Mouse (Mus musculus) stomach, postnatal 0 days (tissue): ENCODE results near the gene Taf8. TPM values are rescaled to one million over a fixed set of nuclear protein-coding genes. Genes with fewer than 3 reads are reported as not detected.
A peak's percentile ranks its signal among the peaks of the same experiment; 100 is the strongest.

Source experiments
- ATAC-seq: fragments of 200-750 bp; cut with Nextera tagmentation; 2 replicates; pipeline ENCODE4 v1.8.0; 2017; ENCODE audit not compliant: low FRiP score, low TSS enrichment
- DNase-seq: peaks from one replicate; pipeline ENCODE4 v3.0.0-alpha.2; 2016; ENCODE audit warnings: low spot score
- H3K27ac ChIP-seq: fragments of 300-500 bp; sonication (generic); replicated peaks from 2 replicates; pipeline ENCODE4 v1.5.1; 2014; ENCODE audit warnings: mild to moderate bottlenecking, control low read depth
- H3K27me3 ChIP-seq: fragments of 300-500 bp; sonication (generic); 2 replicates; pipeline ENCODE4 v1.6.1; 2014; ENCODE audit warnings: low read length; ENCODE audit not compliant: control insufficient read depth, insufficient read depth
- H3K36me3 ChIP-seq: fragments of 300-500 bp; sonication (generic); 2 replicates; pipeline ENCODE4 v1.6.1; 2014; ENCODE audit warnings: low read length, mixed read lengths; ENCODE audit not compliant: control insufficient read depth, insufficient read depth
- H3K4me1 ChIP-seq: fragments of 300-500 bp; sonication (generic); replicated peaks from 2 replicates; pipeline ENCODE4 v1.6.1; 2014; ENCODE audit warnings: antibody characterized with exemption; ENCODE audit not compliant: control insufficient read depth, insufficient read depth
- H3K4me2 ChIP-seq: fragments of 300-500 bp; sonication (generic); replicated peaks from 2 replicates; pipeline ENCODE4 v1.6.1; 2014; ENCODE audit warnings: low read depth, mild to moderate bottlenecking, control low read depth, moderate library complexity
- H3K4me3 ChIP-seq: fragments of 300-500 bp; sonication (generic); 2 replicates; pipeline ENCODE4 v1.5.1; 2014; ENCODE audit warnings: low read depth, low read length, control low read depth
- H3K9ac ChIP-seq: fragments of 300-500 bp; sonication (generic); 2 replicates; pipeline ENCODE4 v1.6.1; 2014; ENCODE audit warnings: mild to moderate bottlenecking, low read length, control low read depth, mixed read lengths
- H3K9me3 ChIP-seq: fragments of 300-500 bp; sonication (generic); 2 replicates; pipeline ENCODE4 v1.6.1; 2016; ENCODE audit warnings: low read length; ENCODE audit not compliant: control insufficient read depth
- CTCF ChIP-seq: IDR thresholded peaks from 2 replicates; pipeline ENCODE4 v1.5.1; 2016; ENCODE audit warnings: antibody characterized with exemption, low read depth, mild to moderate bottlenecking, moderate library complexity
- EP300 ChIP-seq: optimal IDR thresholded peaks from 2 replicates; pipeline ENCODE3; 2016; ENCODE audit warnings: antibody characterized with exemption
- WGBS: fragments of 180-500 bp; shearing (Covaris S2); extraction: QIAGEN DNeasy Blood & Tissue Kit; methylation state at CpG from one replicate; pipeline ENCODE4 v1.1.7; 2014; 5-methylcytosine and 5-hydroxymethylcytosine counted together
- polyA plus RNA-seq: library from polyadenylated mRNA; unstranded; fragments of >200 nt; fragmentation: Nextera tagmentation; extraction: Ambion mirVana; gene quantifications from 2 replicates; pipeline ENCODE4 v1.2.1, GENCODE M21; 2015

Taf8 gene
- polyA plus RNA-seq, 1 experiment from 2014 or later, result 11.0 TPM

DNA sequence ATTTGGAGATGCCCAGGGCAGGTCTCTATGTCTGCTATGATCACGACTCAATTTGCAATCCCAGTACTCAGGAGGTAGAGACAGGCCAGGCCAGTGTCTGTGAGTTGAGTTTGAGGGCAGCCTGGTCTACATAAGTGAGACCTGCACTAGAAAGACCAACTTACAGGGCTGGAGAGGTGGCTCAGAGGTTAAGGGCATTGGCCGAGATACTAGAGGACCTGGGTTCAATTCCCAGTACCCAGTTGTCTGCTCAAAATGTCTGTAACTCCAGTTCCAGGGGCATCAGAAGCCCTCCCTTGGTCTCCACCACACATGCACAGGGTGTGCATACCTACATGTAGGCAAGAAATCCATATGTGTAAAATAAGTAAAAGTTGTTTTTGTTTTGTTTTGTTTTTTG, 5.4 kb upstream of the Taf8 start:
- no peak for DNase-seq
- no peak for ATAC-seq

DNA sequence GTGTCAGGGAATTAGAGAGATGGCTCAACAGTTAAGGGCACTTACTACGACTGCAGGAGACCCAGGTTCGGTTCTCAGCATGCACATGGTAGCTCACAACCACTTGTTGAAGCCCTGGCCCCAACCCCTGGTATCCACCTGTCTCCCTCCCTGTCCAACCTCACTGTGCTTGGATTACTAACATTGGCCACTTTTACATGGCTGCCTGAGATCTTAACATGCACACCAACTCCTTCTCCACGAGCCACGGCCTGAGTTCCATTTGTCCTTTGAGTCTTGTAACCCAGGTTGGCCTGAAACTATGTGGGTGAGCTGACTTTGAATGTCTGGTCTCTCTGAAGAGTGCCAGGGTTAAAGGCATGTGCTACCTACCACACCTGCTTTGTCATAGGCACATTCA, 4.6 kb upstream of the Taf8 start:
- WGBS, result 89% methylated on average over 4 of the region's 4 CpGs
- 0 out of 2 replicates have a peak overlapping the region, but pooled peaks have one; percentile 3 for H3K27ac ChIP-seq
- no peak for DNase-seq

More for the DNA sequence above, 5.4 kb upstream of the Taf8 start:
- H3K36me3 ChIP-seq, result no peaks in the 10 kb centered on the region
- peak overlapping the region; percentile 97 for H3K27ac ChIP-seq
- H3K4me3 ChIP-seq, result no peak overlapping the region
- H3K4me2 ChIP-seq, result peak overlapping the region; percentile 57
- no peaks in the 10 kb centered on the region for H3K27me3 ChIP-seq
- peaks cover 12% of the 10 kb centered on the region for H3K4me1 ChIP-seq
- H3K9ac ChIP-seq, result no peak overlapping the region; the same call in 1 of the 2 replicates
- 67% methylated on average over 2 of the region's 2 CpGs for WGBS
- TF ChIP-seq EP300, result no peak
- TF ChIP-seq CTCF, result no peak
- no peaks in the 10 kb centered on the region for H3K9me3 ChIP-seq

DNA sequence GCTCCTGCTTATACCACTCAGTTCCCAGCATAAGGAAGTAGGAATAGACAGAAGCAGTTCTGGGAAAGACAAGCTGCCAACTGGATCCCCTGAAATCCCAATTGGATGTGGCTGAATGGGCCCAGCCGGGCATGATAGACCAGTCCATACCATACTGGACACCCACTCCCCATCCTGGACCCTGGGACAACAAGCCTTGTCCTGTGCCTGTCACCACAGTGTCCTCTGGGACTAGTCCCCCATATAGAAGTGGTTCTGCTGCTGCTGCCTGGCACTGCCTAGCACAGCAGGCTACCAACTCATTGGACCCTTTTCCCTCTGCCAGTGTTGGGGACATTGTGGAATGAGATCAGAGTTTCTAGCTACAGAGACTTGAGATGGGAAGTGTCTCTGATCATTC, 4.0 kb upstream of the Taf8 start:
- Histone ChIP-seq H3K9me3 (no peaks in the 10 kb centered on the region), H3K36me3 (no peaks in the 10 kb centered on the region), H3K4me3 (peak overlapping the region; percentile 39; the same call in 1 of the 2 replicates), H3K9ac (peak overlapping the region; percentile 27; the same call in 1 of the 2 replicates), H3K4me2 (peak overlapping the region; percentile 71), H3K27me3 (no peaks in the 10 kb centered on the region), H3K27ac (peak overlapping the region; percentile 45; the same call in 1 of the 2 replicates), H3K4me1 (peaks cover 12% of the 10 kb centered on the region)
- 85% methylated on average over 1 of the region's 1 CpGs for WGBS
- DNase-seq (no peak), ATAC-seq (no peak)
- no peak for TF ChIP-seq EP300
- no peak for TF ChIP-seq CTCF

More for the DNA sequence above, 4.6 kb upstream of the Taf8 start:
- no peak for ATAC-seq
- Histone ChIP-seq H3K9ac (no peak overlapping the region), H3K9me3 (no peaks in the 10 kb centered on the region), H3K4me3 (no peak overlapping the region), H3K4me1 (peaks cover 12% of the 10 kb centered on the region), H3K36me3 (no peaks in the 10 kb centered on the region), H3K4me2 (no peak overlapping the region), H3K27me3 (no peaks in the 10 kb centered on the region)
- no peak for TF ChIP-seq CTCF
- TF ChIP-seq EP300, result no peak

DNA sequence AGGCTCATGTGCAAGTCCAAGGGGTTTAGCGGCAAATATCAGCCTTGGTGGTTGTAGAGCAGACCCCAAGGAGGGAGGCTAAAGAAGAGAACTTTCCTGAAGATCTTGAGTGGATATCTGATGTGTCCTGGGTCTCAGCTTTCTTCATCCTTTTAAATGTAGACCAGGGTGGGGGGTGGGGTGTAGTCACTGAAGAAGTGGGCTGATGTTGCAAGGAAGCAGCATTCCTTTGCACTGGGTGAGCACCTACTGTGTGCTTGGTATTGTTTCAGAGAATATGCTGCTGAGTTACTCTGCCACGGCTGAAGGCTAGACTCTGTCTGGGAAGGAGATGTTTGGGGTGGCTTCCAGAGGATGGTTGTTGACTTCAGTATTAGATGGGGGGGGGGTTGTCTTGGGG, 3.5 kb upstream of the Taf8 start:
- Histone ChIP-seq H3K4me1 (peaks cover 12% of the 10 kb centered on the region), H3K9me3 (no peaks in the 10 kb centered on the region), H3K27ac (peak overlapping the region; percentile 84), H3K36me3 (no peaks in the 10 kb centered on the region), H3K4me2 (peak overlapping the region; percentile 71), H3K4me3 (peak overlapping the region; percentile 39), H3K9ac (peak overlapping the region; percentile 68), H3K27me3 (no peaks in the 10 kb centered on the region)
- no peak for DNase-seq
- no peak for TF ChIP-seq CTCF
- no peak for TF ChIP-seq EP300
- 54% methylated on average over 2 of the region's 2 CpGs for WGBS
- no peak for ATAC-seq

DNA sequence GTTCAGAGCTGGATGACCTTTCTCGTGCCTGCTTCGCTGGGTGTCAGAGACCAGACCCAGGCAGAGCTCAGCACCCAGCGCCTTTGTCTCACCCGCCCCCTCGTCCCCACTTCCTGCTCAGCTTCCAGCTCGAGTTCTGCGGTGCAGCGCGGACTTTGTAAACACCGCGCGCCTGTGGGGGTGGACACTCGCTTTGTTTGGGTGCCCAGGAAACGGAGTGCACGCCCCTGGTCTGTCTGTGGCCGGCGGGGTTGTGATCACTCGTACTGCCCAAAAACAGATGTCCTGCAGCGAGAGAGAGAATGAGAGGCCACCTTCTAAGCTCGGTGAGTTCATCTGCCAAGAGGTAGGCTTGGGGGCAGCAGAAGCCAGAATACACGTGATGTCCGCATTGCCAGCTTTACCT, 2.9 kb upstream of the Taf8 start, which contains the start of gene Ccnd3:
Ccnd3 (plus strand) TSS at position 111 of the 406 bp plus-strand sequence.
- Histone ChIP-seq H3K36me3 (no peaks in the 10 kb centered on the region), H3K27me3 (no peaks in the 10 kb centered on the region), H3K4me1 (peaks cover 12% of the 10 kb centered on the region), H3K9me3 (no peaks in the 10 kb centered on the region), H3K9ac (peak within 1 kb of the TSS; percentile 68), H3K27ac (peak within 1 kb of the TSS; percentile 84), H3K4me2 (peak within 1 kb of the TSS; percentile 71), H3K4me3 (peak within 1 kb of the TSS; percentile 39)
- ATAC-seq (peak; percentile 49), DNase-seq (peak; percentile 89)
- 2% methylated on average over 22 of the region's 22 CpGs for WGBS
- no peak for TF ChIP-seq CTCF
- peak; percentile 41 for TF ChIP-seq EP300

DNA sequence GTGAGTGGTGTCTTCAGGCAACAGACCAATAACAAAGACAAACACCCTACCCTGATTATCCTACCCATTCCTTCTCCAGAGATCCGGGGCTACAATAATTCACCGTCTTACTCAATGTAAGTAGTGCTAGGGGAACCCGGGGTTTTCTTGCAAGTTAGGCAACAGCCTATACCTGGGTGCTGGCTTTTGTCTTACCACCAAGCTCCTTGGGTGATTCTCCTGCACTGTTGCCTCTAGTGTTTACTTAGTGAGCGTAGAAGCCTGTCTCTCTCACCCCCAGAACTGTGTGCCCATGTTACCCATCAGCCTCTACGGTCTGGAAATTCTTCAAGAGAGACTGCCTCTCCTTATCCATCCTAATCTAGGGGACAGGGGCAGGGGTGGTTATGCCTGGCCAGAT, 2.1 kb upstream of the Taf8 start:
- DNase-seq, result no peak
- Histone ChIP-seq H3K4me2 (peak overlapping the region; percentile 71), H3K9me3 (no peaks in the 10 kb centered on the region), H3K4me3 (peak overlapping the region; percentile 39; the same call in 1 of the 2 replicates), H3K4me1 (peaks cover 12% of the 10 kb centered on the region), H3K9ac (peak overlapping the region; percentile 68), H3K27ac (peak overlapping the region; percentile 84), H3K36me3 (no peaks in the 10 kb centered on the region), H3K27me3 (no peaks in the 10 kb centered on the region)
- WGBS, result 47% methylated on average over 5 of the region's 5 CpGs
- TF ChIP-seq CTCF (no peak), EP300 (no peak)
- no peak for ATAC-seq
